Mouse (Mus musculus): Measurements from ENCODE around the gene Ints14.

DNA sequence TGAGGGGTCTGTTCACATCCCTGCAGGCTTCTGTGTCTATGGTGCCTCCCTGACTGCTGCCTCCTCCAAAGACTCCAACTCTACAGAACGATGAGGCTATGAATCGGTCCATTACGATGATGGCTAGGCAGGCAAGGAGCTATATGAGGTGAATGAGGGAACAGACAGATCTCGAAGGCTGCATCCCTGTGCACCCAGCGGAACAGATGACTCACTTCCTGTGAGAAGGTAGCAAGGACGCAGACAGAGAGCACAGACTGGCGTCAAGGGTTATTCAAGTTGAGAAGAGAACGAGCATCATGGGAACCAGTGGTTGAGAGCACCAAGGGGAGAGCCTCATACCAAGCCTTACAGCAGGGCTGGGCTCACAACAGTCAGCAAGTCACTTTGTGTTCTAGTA is 49.9 kb downstream of the Ints14 start:
- TF ChIP-seq CTCF (conservative IDR thresholded peaks at IDR 0.05; ENCODE audit: insufficient read depth, insufficient read length, low read depth, low read length) = no peak
- TF ChIP-seq POLR2A (IDR thresholded peaks at IDR 0.05; ENCODE audit: low read depth, low read length) = no peak
